Mouse (Mus musculus) testis, adult 2 months (tissue): ENCODE measurements around the gene Gm20489. TPM values are rescaled to one million over a fixed set of nuclear protein-coding genes. Genes with fewer than 3 reads are reported as not detected.

ENCODE experiments used
- H3K27ac ChIP-seq: fragments of 200-500 bp; 2 replicates; pipeline ENCODE4 v1.5.1; 2012; ENCODE audit warnings: low read depth, low read length; ENCODE audit not compliant: control insufficient read depth, insufficient read depth
- H3K27me3 ChIP-seq: fragments of 200-500 bp; 2 replicates; pipeline ENCODE4 v1.6.1; 2012; ENCODE audit warnings: mild to moderate bottlenecking, low read length, moderate library complexity; ENCODE audit not compliant: control insufficient read depth, insufficient read depth
- H3K36me3 ChIP-seq: fragments of 200-500 bp; 2 replicates; pipeline ENCODE4 v1.6.1; 2012; ENCODE audit warnings: mild to moderate bottlenecking, low read length; ENCODE audit not compliant: control insufficient read depth, insufficient read depth
- H3K4me1 ChIP-seq: fragments of 200-500 bp; 2 replicates; pipeline ENCODE4 v1.6.1; 2012; ENCODE audit warnings: low read length; ENCODE audit not compliant: control insufficient read depth, insufficient read depth
- H3K4me3 ChIP-seq: fragments of 200-500 bp; 2 replicates; pipeline ENCODE4 v1.5.1; 2012; ENCODE audit warnings: low read depth, mild to moderate bottlenecking, low read length, moderate library complexity, mixed read lengths; ENCODE audit not compliant: control insufficient read depth
- CTCF ChIP-seq: fragments of 200-500 bp; IDR thresholded peaks from 2 replicates; pipeline ENCODE4 v1.5.1; 2012; ENCODE audit warnings: low read depth, mild to moderate bottlenecking, inconsistent platforms, low read length, moderate library complexity; ENCODE audit not compliant: control insufficient read depth, insufficient read depth, insufficient replicate concordance
- POLR2A ChIP-seq: fragments of 200-500 bp; IDR thresholded peaks from 2 replicates; pipeline ENCODE4 v1.6.1; 2012; ENCODE audit warnings: low read depth, mild to moderate bottlenecking, inconsistent platforms, low read length, moderate library complexity; ENCODE audit not compliant: control insufficient read depth
- polyA plus RNA-seq: library from polyadenylated mRNA; depleted of rRNA; stranded (reverse); fragments of >200 nt; gene quantifications from 2 replicates; pipeline ENCODE4 v1.2.3, GENCODE M21; 2012; rRNA removed

Gm20489 gene
- not detected in 2 replicates for polyA plus RNA-seq

GRCm38 (mm10) chrX:101268755-101269124 lies at the start of gene Gm20489:
Gene Gm20489, minus strand, starts transcription at chrX:101269023.
- no peak within 1 kb of the TSS for H3K4me3 ChIP-seq
- no peak for TF ChIP-seq POLR2A
- no peak for TF ChIP-seq CTCF
- no peak within 1 kb of the TSS for H3K27ac ChIP-seq
- H3K27me3 ChIP-seq: no peaks in the 10 kb centered on the region
- no peaks in the 10 kb centered on the region for H3K36me3 ChIP-seq
- no peaks in the 10 kb centered on the region for H3K4me1 ChIP-seq

GRCm38 (mm10) chrX:101313625-101314359 lies 45.0 kb upstream of the Gm20489 start:
- Histone ChIP-seq H3K27ac (no peak overlapping the region), H3K4me3 (no peak overlapping the region), H3K4me1 (no peaks in the 10 kb centered on the region), H3K36me3 (no peaks in the 10 kb centered on the region), H3K27me3 (no peaks in the 10 kb centered on the region)
- TF ChIP-seq CTCF: no peak
- TF ChIP-seq POLR2A: no peak

DNA sequence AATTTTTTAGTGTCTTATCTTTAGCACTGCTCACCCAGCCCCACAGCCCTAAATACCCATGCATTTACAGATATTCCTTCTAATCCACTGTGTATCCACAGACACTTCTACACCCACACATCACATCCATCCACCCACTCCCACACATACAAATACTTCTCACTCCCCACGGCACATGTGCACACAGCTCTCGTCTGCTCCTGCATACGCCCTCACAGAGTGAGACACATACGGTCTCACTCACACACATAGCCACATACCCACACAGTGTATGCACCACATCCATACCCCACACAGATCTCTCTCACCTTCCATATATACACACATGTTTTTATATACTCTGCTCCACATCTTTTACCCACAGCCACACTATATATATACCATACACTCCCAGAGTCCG lies 40.5 kb upstream of the Gm20489 start:
- Histone ChIP-seq H3K27me3 (no peaks in the 10 kb centered on the region), H3K4me1 (no peaks in the 10 kb centered on the region), H3K36me3 (no peaks in the 10 kb centered on the region), H3K4me3 (no peak overlapping the region), H3K27ac (no peak overlapping the region)
- TF ChIP-seq POLR2A (no peak), CTCF (no peak)

DNA sequence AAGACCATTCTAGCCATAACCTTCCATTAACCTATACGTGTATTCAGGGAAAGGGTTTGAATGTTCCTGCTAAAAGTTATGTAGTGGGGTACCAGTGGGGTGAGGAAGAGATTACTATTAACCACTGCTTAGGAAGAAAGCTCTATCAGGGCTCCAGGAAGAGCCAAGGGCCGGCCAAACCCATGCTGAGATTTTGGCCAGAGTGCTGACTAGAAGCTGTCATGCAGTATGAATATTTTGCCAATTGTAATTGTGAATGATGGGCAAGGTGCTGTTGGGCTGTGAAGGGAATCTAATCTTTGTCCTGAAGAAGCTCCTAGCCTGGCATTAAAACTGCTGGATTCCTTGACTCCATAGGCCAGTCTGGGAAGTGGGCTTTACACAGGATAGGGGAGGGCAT lies 35.8 kb upstream of the Gm20489 start:
- no peak overlapping the region for H3K4me3 ChIP-seq
- no peak overlapping the region for H3K27ac ChIP-seq
- TF ChIP-seq POLR2A (no peak), CTCF (no peak)
- H3K27me3 ChIP-seq: no peaks in the 10 kb centered on the region
- H3K36me3 ChIP-seq: no peaks in the 10 kb centered on the region
- peaks cover 8% of the 10 kb centered on the region for H3K4me1 ChIP-seq

- Histone ChIP-seq H3K27ac (no peak overlapping the region), H3K4me1 (peaks cover 10% of the 10 kb centered on the region), H3K27me3 (no peaks in the 10 kb centered on the region), H3K36me3 (no peaks in the 10 kb centered on the region), H3K4me3 (no peak overlapping the region)
- TF ChIP-seq CTCF (no peak), POLR2A (no peak)
Measured at GRCm38 (mm10) chrX:101301654-101302053, 32.8 kb upstream of the Gm20489 start.

DNA sequence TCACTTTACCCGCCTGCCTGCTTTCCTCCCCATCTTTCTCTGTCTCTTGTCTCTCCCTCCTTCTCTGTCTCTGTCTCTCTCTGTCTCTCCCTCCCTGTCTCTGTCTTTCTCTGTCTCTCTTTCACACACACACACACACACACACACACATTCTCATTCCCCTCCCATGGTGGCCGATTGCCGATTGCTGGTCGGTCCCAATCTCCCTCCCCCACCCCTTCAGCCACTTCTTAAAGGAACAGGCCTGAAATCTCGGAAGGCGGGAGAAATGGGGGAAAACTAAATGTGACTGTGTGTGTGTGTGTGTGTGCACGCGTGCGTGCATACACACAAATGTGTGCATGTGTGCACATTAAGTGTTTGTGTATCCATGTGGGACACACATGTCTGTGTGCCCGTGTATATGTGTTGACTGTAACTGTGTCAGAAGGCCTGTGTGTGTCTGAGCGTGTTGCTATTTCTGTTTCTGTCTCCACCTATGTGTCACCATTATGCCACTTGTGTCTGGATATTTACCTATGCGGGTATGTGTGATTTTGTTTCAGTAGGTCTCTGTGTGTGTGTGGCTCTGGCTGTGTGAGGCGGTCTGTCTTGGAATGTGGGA lies 31.7 kb upstream of the Gm20489 start:
- H3K4me3 ChIP-seq: no peak overlapping the region
- no peak overlapping the region for H3K27ac ChIP-seq
- H3K27me3 ChIP-seq: no peaks in the 10 kb centered on the region
- H3K36me3 ChIP-seq: no peaks in the 10 kb centered on the region
- peaks cover 10% of the 10 kb centered on the region for H3K4me1 ChIP-seq
- TF ChIP-seq POLR2A: no peak
- TF ChIP-seq CTCF: no peak

DNA sequence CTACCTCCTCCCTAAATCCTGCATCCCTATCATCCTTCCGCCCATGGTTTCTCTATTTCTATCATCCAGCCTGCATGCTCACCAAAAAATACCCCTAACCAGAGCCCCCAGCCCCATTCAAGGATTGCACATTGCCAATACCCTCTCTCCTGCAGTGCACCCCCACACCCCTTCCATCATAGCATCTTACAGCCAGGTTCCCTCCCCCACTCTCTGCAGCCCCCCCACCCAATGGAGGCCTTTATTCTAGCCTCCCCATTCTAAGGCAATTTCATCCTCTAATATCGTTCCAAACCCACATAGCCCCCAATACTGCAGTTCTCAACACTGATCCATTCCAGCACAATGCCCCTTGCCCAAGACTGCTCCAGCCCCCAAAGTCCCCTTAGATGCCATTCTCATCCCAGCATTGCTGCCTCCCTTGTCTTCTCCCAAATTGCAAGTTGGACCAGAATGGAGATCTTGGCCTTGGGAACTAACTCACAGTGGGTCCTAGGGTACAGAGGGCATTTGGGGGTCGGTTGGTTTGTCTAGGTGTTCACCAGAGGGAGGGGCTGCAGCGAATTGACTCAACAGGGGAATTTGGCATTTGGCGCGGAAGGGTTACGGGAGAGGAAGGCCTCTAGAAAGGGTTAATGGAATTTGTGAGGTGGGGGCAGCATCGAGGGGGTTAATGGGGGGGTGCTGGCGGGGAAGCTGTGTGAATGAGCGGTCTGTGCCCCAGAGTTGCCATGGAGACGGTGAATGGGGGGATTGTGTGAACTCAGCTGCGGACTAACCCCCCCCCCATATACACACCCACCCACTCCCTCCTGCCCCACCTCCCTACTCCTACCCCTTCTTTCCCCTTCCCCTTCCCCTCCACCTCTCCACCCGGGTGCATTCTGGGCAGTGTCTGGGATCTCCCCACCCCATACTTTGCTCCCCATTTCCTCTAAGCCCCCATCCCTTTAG lies 30.9 kb upstream of the Gm20489 start:
- H3K36me3 ChIP-seq: no peaks in the 10 kb centered on the region
- H3K4me1 ChIP-seq: peaks cover 10% of the 10 kb centered on the region
- TF ChIP-seq POLR2A: no peak
- TF ChIP-seq CTCF: no peak
- no peak overlapping the region for H3K4me3 ChIP-seq
- H3K27ac ChIP-seq: no peak overlapping the region
- H3K27me3 ChIP-seq: no peaks in the 10 kb centered on the region
